In the genomic region with DNA sequence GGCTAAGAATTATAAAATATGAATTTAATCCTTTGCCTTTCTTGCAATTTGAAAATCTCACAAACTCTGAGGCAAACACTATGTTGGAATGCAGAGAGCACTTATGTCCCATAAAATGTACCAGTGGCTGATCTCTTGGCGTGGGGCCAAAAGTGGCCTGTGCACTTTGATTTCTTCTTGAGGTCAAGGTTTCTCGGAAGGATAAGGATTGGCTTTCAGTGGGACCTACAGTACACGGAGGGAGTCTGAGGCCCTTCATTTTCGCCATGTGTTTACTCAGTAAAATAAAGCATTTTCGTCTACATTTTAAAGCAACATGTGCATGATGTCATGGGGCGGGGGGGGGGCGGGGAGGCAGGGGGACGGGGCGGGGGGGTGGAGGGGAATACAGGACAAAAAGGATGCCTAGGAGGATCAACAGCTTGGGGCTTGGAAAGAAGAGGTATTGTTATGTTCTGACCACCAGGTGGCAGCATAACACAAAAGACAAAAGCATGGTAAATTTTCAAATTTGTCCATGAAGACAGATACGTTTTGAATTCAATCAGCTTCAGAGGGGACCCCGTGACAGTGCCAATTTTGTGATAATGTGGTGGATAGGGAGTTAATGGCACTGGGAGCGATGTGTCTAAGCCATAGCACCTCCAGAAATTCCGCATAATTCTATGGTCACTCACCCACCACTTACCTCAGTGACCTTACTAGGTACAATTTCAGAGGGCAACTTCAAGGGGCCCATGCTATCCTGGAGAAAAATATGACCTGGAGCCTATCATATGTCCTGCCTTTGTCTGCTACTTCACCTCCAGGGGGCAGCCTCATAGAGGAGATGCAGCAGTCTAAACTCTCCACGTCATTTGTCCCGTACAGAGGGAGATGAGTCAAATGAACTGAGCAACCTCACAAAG, we compare ENCODE assay signal across 9 mouse cellular contexts.
DNase-seq lines count a peak whose midpoint lies in the region; ATAC-seq and TF ChIP-seq lines count a peak whose summit lies in the region.
"Had no signal": no experiment of that assay in that cellular context is flagged by ENCODE, and none has a peak within 500 bp of the region (broad histone marks: within the 10 kb centered on the region; RNA-seq: fewer than 3 reads in every experiment).

No protein-coding gene starts in this region.

- no peak overlapping the region for H3K4me2 ChIP-seq in forebrain, postnatal 0 days (ENCODE audit: low read depth)
- no peak overlapping the region for H3K4me2 ChIP-seq in limb, embryonic 13.5 days (replicated peaks)
- H3K4me2 ChIP-seq: embryonic facial prominence, embryonic 15.5 days had no signal

- H3K4me1 ChIP-seq in forebrain, postnatal 0 days (ENCODE audit: insufficient read depth): no peaks in the 10 kb centered on the region
- peaks cover 6% of the 10 kb centered on the region; the same call in 1 of the 2 replicates for H3K4me1 ChIP-seq in limb, embryonic 13.5 days
- H3K4me1 ChIP-seq: embryonic facial prominence, embryonic 15.5 days had no signal

- no peaks in the 10 kb centered on the region for H3K9me3 ChIP-seq in forebrain, postnatal 0 days (ENCODE audit: low read length)
- no peaks in the 10 kb centered on the region for H3K9me3 ChIP-seq in limb, embryonic 13.5 days
- H3K9me3 ChIP-seq: embryonic facial prominence, embryonic 15.5 days had no signal

- no peaks in the 10 kb centered on the region for H3K27me3 ChIP-seq in forebrain, postnatal 0 days (ENCODE audit: insufficient read depth, low read length)
- no peaks in the 10 kb centered on the region for H3K27me3 ChIP-seq in limb, embryonic 13.5 days
- H3K27me3 ChIP-seq: embryonic facial prominence, embryonic 15.5 days had no signal

- WGBS in forebrain, postnatal 0 days: 23% methylated on average over 15 of the region's 15 CpGs
- 26% methylated on average over 15 of the region's 15 CpGs for WGBS in limb, embryonic 13.5 days

- no peak overlapping the region for H3K4me3 ChIP-seq in forebrain, postnatal 0 days (ENCODE audit: low read depth, low read length)
- no peak overlapping the region for H3K4me3 ChIP-seq in limb, embryonic 13.5 days
- H3K4me3 ChIP-seq: embryonic facial prominence, embryonic 15.5 days had no signal

- TF ChIP-seq CTCF in forebrain, postnatal 0 days (IDR thresholded peaks at IDR 0.05; ENCODE audit: low read depth): peak; percentile 74

- peak; percentile 77 for ATAC-seq in forebrain, postnatal 0 days
- peak; percentile 50; the same call in 1 of the 2 replicates for ATAC-seq in limb, embryonic 13.5 days (ENCODE audit: low FRiP score, low read depth)

- intact Hi-C loops in left cerebral cortex, postnatal 36 days (cut with DNase I): loop anchor here (1.0 to 10.0 kb wide), 2 partner anchors 231 to 420 kb away; no protein-coding TSS in a partner anchor

- H3K36me3 ChIP-seq in forebrain, postnatal 0 days (ENCODE audit: insufficient read depth): no peaks in the 10 kb centered on the region
- no peaks in the 10 kb centered on the region for H3K36me3 ChIP-seq in limb, embryonic 13.5 days
- H3K36me3 ChIP-seq: embryonic facial prominence, embryonic 15.5 days had no signal

- H3K9ac ChIP-seq in forebrain, postnatal 0 days: no peak overlapping the region
- no peak overlapping the region for H3K9ac ChIP-seq in limb, embryonic 13.5 days
- H3K9ac ChIP-seq: embryonic facial prominence, embryonic 15.5 days had no signal

- H3K27ac ChIP-seq in forebrain, postnatal 0 days (ENCODE audit: low read depth, low read length): no peak overlapping the region
- no peak overlapping the region for H3K27ac ChIP-seq in limb, embryonic 13.5 days
- H3K27ac ChIP-seq: embryonic facial prominence, embryonic 15.5 days had no signal

- DNase-seq in left cerebral cortex, adult 11 months (ENCODE audit: low spot score): peak; percentile 24
- no peak for DNase-seq in left cerebral cortex, postnatal 36 days (ENCODE audit: low spot score in 2 of 2)
- DNase-seq in MN1 (ENCODE audit: low spot score): peak; percentile 72
- peak; percentile 62 to 67 for DNase-seq in cerebellum, adult 18-20 months
- peak; percentile 87 for DNase-seq in forebrain, postnatal 0 days
- peak; percentile 46 for DNase-seq in neural tube, embryonic 10.5 days (ENCODE audit: extremely low spot score, low spot score)
- DNase-seq in urinary bladder, postnatal 4 days (ENCODE audit: low spot score in 2 of 2): no peak

Comparison
In these comparisons a context has a peak if more than half of its experiments do, and no peak if none do; other contexts are left out.
1. DNase-seq: peak in left cerebral cortex, adult 11 months (single experiment), MN1 (single experiment), cerebellum, adult 18-20 months (2 of 2), forebrain, postnatal 0 days (single experiment) and neural tube, embryonic 10.5 days (single experiment); none in left cerebral cortex, postnatal 36 days (0 of 2) and urinary bladder, postnatal 4 days (0 of 2).